Mouse (Mus musculus) limb, embryonic 13.5 days (tissue): ENCODE results near the gene Tulp2. TPM values are rescaled to one million over a fixed set of nuclear protein-coding genes. Genes with fewer than 3 reads are reported as not detected.
A peak's percentile ranks its signal among the peaks of the same experiment; 100 is the strongest.
"Not testable (repeated sequence)": the region's sequence is repeated elsewhere in the genome, so short reads cannot be mapped to it uniquely, and the experiment has no call there.

Experiments used
- ATAC-seq: fragments of 200-750 bp; cut with Nextera tagmentation; 2 replicates; pipeline ENCODE4 v1.8.0; 2017; ENCODE audit warnings: low read depth, moderate number of reproducible peaks, moderate TSS enrichment; ENCODE audit not compliant: low FRiP score
- H3K27ac ChIP-seq: fragments of 300-500 bp; sonication (generic); 2 replicates; pipeline ENCODE4 v1.5.1; 2015; ENCODE audit warnings: inconsistent platforms, mild to moderate bottlenecking, moderate library complexity
- H3K27me3 ChIP-seq: fragments of 300-500 bp; sonication (generic); 2 replicates; pipeline ENCODE4 v1.6.1; 2015; ENCODE audit warnings: mild to moderate bottlenecking, inconsistent platforms
- H3K36me3 ChIP-seq: fragments of 300-500 bp; sonication (generic); 2 replicates; pipeline ENCODE4 v1.6.1; 2015; ENCODE audit warnings: inconsistent platforms, mild to moderate bottlenecking, moderate library complexity
- H3K4me1 ChIP-seq: fragments of 300-500 bp; sonication (generic); 2 replicates; pipeline ENCODE4 v1.6.1; 2015; ENCODE audit warnings: inconsistent platforms
- H3K4me2 ChIP-seq: fragments of 300-500 bp; sonication (generic); replicated peaks from 2 replicates; pipeline ENCODE4 v1.6.1; 2015; ENCODE audit warnings: inconsistent platforms, mild to moderate bottlenecking, moderate library complexity
- H3K4me3 ChIP-seq: fragments of 300-500 bp; sonication (generic); 2 replicates; pipeline ENCODE4 v1.5.1; 2015; ENCODE audit warnings: moderate library complexity, mild to moderate bottlenecking, inconsistent platforms
- H3K9ac ChIP-seq: fragments of 300-500 bp; sonication (generic); 2 replicates; pipeline ENCODE4 v1.6.1; 2015; ENCODE audit warnings: mild to moderate bottlenecking, inconsistent platforms
- H3K9me3 ChIP-seq: fragments of 300-500 bp; sonication (generic); 2 replicates; pipeline ENCODE4 v1.6.1; 2016; ENCODE audit warnings: inconsistent platforms
- WGBS: fragments of 180-500 bp; shearing (Covaris S2); methylation state at CpG from one replicate; pipeline ENCODE4 v1.1.7; 2015; 5-methylcytosine and 5-hydroxymethylcytosine counted together
- polyA plus RNA-seq: library from polyadenylated mRNA; unstranded; fragments of >200 nt; fragmentation: Nextera tagmentation; extraction: Ambion mirVana; gene quantifications from 2 replicates; pipeline ENCODE4 v1.2.1, GENCODE M21; 2015

The Tulp2 gene
- polyA plus RNA-seq, 1 experiment from 2014 or later, result 1.0 TPM

DNA sequence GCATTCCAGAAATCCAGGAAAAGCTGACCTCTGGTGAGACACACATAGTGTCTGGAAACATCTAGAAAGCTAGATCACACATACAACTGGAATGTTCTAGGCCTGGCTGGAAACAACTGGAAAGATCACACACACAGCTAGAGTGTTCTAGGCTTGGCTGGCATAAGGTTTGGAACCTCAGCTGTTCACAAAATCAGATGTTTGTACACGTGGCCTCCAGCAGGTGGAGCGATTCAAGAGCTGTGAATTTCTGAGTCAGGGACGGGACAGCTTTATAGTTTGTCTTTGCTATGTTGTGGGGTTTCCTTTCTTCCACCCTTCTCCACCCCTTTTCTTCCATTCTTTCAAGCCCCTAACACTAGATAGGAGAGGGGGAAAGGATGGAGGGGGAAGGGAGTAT, 4.7 kb upstream of the Tulp2 start:
- WGBS, result 12% methylated on average over 3 of the region's 3 CpGs
- Histone ChIP-seq H3K9ac (no peak overlapping the region), H3K27me3 (no peaks in the 10 kb centered on the region), H3K27ac (no peak overlapping the region; the same call in 1 of the 2 replicates), H3K36me3 (no peaks in the 10 kb centered on the region), H3K9me3 (no peaks in the 10 kb centered on the region), H3K4me1 (0 out of 2 replicates have a peak, but pooled peaks cover 3% of the 10 kb centered on the region), H3K4me2 (no peak overlapping the region), H3K4me3 (no peak overlapping the region)
- no peak for ATAC-seq

DNA sequence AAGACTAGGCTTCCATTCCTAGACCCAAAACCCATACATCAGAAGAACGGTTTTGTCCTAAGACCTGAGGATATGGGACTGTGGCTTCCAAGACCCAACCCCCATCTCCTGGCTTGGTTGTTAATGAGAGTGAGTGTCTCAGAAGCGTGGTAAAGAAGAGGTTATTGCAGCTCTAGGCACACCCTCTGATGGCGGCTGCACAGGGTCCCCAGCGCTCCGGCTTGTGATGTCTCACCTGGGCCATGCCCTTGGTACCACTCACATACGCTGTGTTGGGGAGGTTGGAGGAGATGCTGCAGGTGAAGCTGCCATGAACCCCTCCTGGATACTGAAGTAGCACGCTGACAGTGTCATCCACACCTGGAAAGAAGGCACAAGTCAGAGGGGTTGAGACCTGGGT, 2.9 kb upstream of the Tulp2 start:
- ATAC-seq, result no peak
- Histone ChIP-seq H3K27me3 (no peaks in the 10 kb centered on the region), H3K36me3 (no peaks in the 10 kb centered on the region), H3K9me3 (no peaks in the 10 kb centered on the region), H3K4me3 (no peak overlapping the region), H3K27ac (no peak overlapping the region), H3K4me2 (no peak overlapping the region), H3K4me1 (0 out of 2 replicates have a peak, but pooled peaks cover 3% of the 10 kb centered on the region), H3K9ac (no peak overlapping the region)
- 88% methylated on average over 7 of the region's 7 CpGs for WGBS

DNA sequence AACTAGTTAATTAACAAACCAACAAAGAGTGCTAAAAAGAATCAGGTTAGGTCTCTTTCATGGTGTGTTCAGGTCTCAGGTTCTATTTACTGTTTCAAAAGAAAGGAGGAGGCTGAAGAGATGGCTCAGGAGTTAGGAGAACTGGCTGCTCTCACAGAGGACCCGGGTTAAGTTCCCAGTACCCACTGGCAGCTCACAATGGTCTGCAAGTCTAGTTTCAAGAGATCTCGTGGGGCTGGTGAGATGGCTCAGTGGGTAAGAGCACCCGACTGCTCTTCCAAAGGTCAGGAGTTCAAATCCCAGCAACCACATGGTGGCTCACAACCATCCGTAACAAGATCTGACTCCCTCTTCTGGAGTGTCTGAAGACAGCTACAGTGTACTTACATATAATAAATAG, 1.4 kb upstream of the Tulp2 start:
- H3K27ac ChIP-seq, ATAC-seq, H3K9me3 ChIP-seq, H3K36me3 ChIP-seq, H3K9ac ChIP-seq, H3K27me3 ChIP-seq, H3K4me2 ChIP-seq, H3K4me1 ChIP-seq, H3K4me3 ChIP-seq: not testable (repeated sequence)
- WGBS, result 79% methylated on average over 4 of the region's 4 CpGs

DNA sequence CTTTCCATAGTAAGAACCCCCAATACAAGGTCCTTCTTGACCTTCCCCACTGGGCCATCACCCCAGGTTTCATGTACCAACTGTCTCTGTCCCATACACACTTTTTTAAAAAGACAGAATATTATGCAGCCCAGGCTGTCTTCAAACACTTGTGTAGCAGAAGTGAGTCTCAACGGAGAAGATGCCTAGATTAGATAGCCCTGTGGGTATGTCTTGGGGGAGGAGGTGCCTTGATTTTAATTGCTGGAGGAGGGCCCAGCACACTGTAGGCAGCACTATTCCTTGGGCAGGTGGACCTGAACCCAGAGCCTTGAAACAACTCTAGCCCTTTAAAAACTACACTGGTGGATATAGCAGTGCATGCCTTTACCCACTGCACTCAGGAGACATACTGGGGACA, 489 bp downstream of the Tulp2 start:
- Histone ChIP-seq H3K27ac (no peak overlapping the region), H3K4me3 (no peak overlapping the region), H3K4me1 (0 out of 2 replicates have a peak, but pooled peaks cover 4% of the 10 kb centered on the region), H3K9me3 (no peaks in the 10 kb centered on the region), H3K4me2 (no peak overlapping the region), H3K36me3 (no peaks in the 10 kb centered on the region), H3K9ac (no peak overlapping the region), H3K27me3 (no peaks in the 10 kb centered on the region)
- WGBS, result 96% methylated on average over 1 of the region's 1 CpGs
- no peak for ATAC-seq

DNA sequence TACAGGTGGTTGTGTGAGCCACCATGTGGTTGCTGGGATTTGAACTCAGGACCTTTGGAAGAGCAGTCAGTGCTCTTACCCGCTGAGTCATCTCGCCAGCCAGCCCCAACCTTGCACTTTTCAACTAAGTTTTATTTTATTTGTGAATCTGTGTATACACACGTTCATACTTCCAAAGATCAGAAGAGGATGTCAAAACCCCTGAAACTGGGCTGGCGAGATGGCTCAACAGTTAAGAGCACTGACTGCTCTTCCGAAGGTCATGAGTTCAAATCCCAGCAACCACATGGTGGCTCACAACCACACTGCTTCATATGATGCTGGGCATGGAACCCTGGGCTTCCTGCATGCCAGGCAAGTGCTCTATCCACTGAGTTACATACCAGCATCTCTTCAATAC, 3.3 kb downstream of the Tulp2 start:
- not testable (repeated sequence) for H3K27ac ChIP-seq, H3K9me3 ChIP-seq, H3K4me3 ChIP-seq, H3K27me3 ChIP-seq, H3K36me3 ChIP-seq, H3K4me2 ChIP-seq, H3K9ac ChIP-seq, ATAC-seq
- peaks cover 20% of the 10 kb centered on the region; the same call in 1 of the 2 replicates for H3K4me1 ChIP-seq
- 94% methylated on average over 5 of the region's 5 CpGs for WGBS

DNA sequence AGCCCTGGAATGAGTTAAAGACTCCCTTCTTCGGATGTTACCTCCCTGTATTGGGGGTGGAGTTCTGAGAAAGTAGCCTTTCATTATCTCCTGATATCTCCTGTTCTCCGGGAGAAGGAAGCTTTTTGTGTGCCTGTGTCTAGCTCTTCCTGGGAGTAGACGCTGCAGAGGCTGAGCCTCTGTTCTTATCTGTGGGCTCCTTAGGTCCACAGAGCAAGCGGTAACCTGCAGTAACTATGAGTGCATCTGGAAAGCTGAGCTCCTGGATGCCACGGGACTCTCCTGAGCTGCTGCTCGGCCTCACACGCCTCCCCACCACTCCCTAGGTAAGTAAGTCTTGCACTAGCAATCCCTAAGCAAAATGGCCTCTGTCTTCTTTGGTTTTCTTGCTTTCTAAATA, 4.5 kb downstream of the Tulp2 start:
- Histone ChIP-seq H3K9ac (no peak overlapping the region), H3K27me3 (no peaks in the 10 kb centered on the region), H3K4me1 (peaks cover 26% of the 10 kb centered on the region), H3K36me3 (no peaks in the 10 kb centered on the region), H3K4me3 (no peak overlapping the region), H3K9me3 (no peaks in the 10 kb centered on the region), H3K27ac (no peak overlapping the region), H3K4me2 (no peak overlapping the region)
- WGBS, result 74% methylated on average over 7 of the region's 7 CpGs
- no peak for ATAC-seq

DNA sequence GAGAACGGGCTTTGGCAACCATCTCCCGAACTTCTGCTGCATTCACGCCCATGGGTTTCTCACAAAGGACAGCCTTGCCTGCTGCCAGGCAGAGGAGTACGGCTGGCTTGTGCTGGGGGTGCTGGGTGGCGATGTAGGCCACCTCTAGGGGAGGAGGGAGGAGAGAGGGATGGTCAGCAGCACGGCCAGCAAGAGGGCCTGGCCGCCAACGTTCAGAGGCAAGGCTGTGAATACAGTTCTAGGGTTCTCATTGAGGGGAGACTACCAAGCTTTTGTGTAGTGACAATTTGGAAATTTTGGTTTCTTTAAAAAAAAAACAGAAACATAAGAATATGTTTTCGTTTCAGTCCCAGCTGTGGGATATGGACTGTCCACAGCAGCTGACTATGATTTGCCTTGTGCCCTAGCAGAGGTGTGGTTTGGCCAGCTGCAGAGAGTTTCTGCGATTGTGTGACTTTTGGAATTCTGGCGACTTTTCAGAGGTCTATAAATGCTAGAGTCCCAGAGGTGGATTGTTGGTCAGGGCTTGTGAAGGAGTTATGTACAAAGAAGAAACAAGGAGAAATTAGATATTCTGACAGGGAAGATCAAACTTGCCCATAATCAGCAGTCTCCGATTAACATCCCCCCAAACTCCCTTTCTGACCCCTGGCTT, 5.2 kb downstream of the Tulp2 start, which contains the start of gene Gm45808:
Gm45808 (minus strand) TSS at position 51 of the 655 bp plus-strand sequence.
- H3K4me2 ChIP-seq, result no peak within 1 kb of the TSS
- WGBS, result 81% methylated on average over 12 of the region's 12 CpGs
- H3K9ac ChIP-seq, result no peak within 1 kb of the TSS
- no peaks in the 10 kb centered on the region for H3K9me3 ChIP-seq
- ATAC-seq, result no peak
- peaks cover 32% of the 10 kb centered on the region for H3K4me1 ChIP-seq
- H3K36me3 ChIP-seq, result peaks cover 1% of the 10 kb centered on the region
- 0 out of 2 replicates have a peak within 1 kb of the TSS, but pooled peaks have one; percentile 71 for H3K27ac ChIP-seq
- no peak within 1 kb of the TSS; the same call in 1 of the 2 replicates for H3K4me3 ChIP-seq
- no peaks in the 10 kb centered on the region for H3K27me3 ChIP-seq

DNA sequence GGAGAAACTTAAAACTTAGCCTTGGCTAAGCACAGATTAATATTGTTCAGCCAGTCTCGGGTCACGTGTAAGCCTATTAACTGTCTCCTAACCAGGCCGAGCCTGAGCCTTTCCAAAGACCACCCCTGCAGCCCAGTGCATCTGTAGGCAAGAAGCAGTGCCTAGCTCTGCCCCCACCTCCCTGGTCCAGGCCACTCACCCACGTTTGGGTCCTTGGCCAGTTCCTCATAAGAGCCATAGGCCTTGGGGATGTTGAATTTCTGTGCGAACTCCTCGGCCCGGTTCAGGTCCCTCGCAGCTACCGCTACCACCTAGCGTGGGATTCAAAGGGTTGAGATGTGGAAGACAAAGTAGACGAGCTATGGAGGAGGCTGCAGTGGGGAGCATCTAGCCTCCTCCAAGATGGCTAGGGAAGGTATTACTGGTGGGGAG, 6.2 kb downstream of the Tulp2 start:
- Histone ChIP-seq H3K36me3 (peaks cover 10% of the 10 kb centered on the region), H3K9me3 (no peaks in the 10 kb centered on the region), H3K9ac (peak overlapping the region; percentile 65), H3K4me3 (peak overlapping the region; percentile 50), H3K4me1 (peaks cover 32% of the 10 kb centered on the region), H3K27me3 (no peaks in the 10 kb centered on the region), H3K27ac (peak overlapping the region; percentile 71), H3K4me2 (peak overlapping the region; percentile 71)
- ATAC-seq, result peak; percentile 41; the same call in 1 of the 2 replicates
- WGBS, result 28% methylated on average over 11 of the region's 11 CpGs

DNA sequence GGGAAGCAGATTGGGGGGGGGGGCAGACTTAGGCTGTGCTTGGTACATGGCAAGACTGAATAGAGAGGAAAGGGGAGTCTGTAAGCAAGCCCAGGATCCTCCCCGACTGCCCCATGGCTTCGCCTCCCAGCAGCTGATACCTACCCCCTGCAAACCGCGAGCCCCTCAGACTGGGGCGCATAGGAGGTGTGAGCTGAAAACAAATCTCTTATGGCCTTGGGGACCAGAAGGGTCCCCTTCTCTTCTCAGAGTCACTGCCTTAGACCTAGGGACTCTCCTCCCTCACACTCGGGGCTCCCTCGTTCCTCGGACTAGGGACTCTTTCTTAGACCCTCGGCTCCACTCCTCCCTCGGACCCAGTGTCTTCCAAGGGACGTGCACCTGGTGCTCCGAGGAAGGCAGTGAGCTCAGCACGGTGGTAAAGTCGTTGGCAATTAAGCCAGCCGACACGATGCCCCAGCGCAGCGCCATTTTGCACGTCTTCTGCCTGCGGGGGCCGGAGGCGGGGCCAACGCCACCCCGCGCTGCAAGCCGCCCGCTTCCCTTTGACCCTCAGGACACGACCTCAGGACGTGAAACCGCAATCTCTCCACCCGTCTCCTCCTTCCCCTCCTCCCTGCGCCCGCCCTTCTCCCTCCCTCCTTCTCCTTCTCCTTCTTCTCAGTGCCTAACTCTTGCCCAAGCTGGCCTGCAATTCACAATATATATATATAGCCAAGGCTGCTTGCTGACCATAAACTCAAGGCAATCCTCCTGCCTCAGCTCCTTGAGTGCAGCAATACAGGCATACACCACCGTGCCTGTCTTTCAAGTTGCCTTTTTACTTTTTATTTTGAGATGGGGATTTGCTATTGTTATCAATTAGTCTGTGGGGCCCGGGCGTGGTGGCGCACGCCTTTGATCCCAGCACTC, 6.9 kb downstream of the Tulp2 start, which contains the start of gene Dhdh:
Dhdh (minus strand) TSS at position 513 of the 912 bp plus-strand sequence.
- Histone ChIP-seq H3K27me3 (no peaks in the 10 kb centered on the region), H3K4me1 (peaks cover 32% of the 10 kb centered on the region), H3K9ac (peak within 1 kb of the TSS; percentile 65), H3K36me3 (peaks cover 17% of the 10 kb centered on the region), H3K27ac (peak within 1 kb of the TSS; percentile 71), H3K9me3 (no peaks in the 10 kb centered on the region), H3K4me3 (peak within 1 kb of the TSS; percentile 50), H3K4me2 (peak within 1 kb of the TSS; percentile 71)
- 10% methylated on average over 38 of the region's 38 CpGs for WGBS
- ATAC-seq, result peak; percentile 52

DNA sequence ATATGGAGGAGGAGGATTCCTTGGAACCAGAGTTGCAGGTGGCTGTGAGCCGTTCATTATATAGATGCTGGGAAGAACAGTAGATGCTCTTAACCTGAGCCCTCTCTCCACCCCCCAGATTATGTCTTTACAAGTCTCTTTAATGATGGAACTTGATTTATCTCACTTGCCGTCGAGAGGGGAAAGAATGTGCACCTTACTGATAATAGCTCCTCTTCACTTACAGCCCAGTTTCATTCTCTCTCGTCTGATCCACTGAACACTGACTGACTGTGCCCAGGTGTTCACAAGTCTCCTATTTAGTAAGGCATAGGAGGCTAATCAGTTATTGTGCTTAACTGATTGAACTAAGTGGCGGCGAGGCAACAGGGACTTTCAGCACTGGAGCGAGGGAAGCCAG, 7.9 kb downstream of the Tulp2 start:
- Histone ChIP-seq H3K4me3 (no peak overlapping the region), H3K36me3 (peaks cover 27% of the 10 kb centered on the region), H3K9ac (no peak overlapping the region), H3K9me3 (no peaks in the 10 kb centered on the region), H3K27ac (no peak overlapping the region), H3K27me3 (no peaks in the 10 kb centered on the region), H3K4me2 (peak overlapping the region; percentile 71; the same call in 1 of the 2 replicates), H3K4me1 (peaks cover 32% of the 10 kb centered on the region)
- WGBS, result 71% methylated on average over 7 of the region's 7 CpGs
- no peak for ATAC-seq

DNA sequence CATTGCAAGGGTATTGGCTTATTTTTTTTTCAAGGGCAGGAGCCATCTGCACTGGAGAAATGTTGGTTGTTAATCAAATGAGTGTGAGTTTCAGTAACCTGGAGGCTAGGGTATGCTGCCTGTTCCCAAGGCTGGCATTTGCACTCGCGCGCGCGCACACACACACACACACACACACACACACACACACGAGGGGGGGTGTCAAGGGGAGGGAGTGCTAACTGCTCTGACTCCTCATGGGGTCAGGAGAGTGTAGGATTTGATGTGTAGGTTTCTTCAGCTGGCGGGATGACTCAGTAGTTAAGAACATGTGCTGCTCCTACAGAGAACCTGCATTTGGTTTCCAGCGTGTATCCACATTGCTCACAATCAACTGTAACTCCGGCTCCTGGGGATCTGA, 9.1 kb downstream of the Tulp2 start:
- peaks cover 40% of the 10 kb centered on the region for H3K36me3 ChIP-seq
- H3K4me1 ChIP-seq, result peaks cover 32% of the 10 kb centered on the region
- WGBS, result 21% methylated on average over 9 of the region's 9 CpGs
- no peaks in the 10 kb centered on the region for H3K9me3 ChIP-seq
- peak overlapping the region; percentile 38 for H3K4me2 ChIP-seq
- H3K9ac ChIP-seq, result peak overlapping the region; percentile 31; the same call in 1 of the 2 replicates
- no peak overlapping the region for H3K27ac ChIP-seq
- H3K4me3 ChIP-seq, result no peak overlapping the region
- no peaks in the 10 kb centered on the region for H3K27me3 ChIP-seq
- ATAC-seq, result no peak

DNA sequence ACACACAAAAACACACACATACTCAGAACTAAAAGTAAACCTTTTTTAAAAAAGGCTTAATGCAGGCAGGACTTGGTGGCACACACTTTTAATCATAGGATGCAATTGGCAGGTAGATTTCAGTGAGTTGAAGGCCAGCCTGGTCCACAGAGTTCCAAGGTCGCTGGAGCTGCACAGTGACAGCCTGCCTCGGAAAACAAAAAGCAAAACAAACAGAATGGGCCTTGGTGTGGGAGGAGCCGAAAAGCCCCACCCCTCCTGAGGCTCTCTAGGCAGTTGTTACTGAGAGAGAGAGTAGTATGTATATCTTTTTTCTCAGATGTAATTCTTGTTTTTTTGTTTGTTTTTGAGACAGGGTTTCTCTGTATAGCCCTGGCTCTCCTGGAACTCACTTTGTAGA, 9.6 kb downstream of the Tulp2 start:
- Histone ChIP-seq H3K9ac (peak overlapping the region; percentile 31; the same call in 1 of the 2 replicates), H3K27me3 (no peaks in the 10 kb centered on the region), H3K36me3 (peaks cover 44% of the 10 kb centered on the region), H3K4me3 (no peak overlapping the region), H3K9me3 (no peaks in the 10 kb centered on the region), H3K4me1 (peaks cover 32% of the 10 kb centered on the region), H3K4me2 (peak overlapping the region; percentile 38), H3K27ac (no peak overlapping the region)
- no peak for ATAC-seq
- 20% methylated on average over 3 of the region's 3 CpGs for WGBS
